Mouse (Mus musculus): Measurements from ENCODE around the gene Pias1.

Gene Pias1

GRCm38 (mm10) chr9:62854483-62854882 is 133.2 kb downstream of the Pias1 start:
- peak in 1 of 2 experiments; percentile 43 for DNase-seq

- no peak for DNase-seq
These were observed 136.2 kb downstream of the Pias1 start for GRCm38 (mm10) chr9:62851571-62851970.

GRCm38 (mm10) chr9:62848641-62849040 is 139.1 kb downstream of the Pias1 start:
- peak; percentile 40 to 54 for DNase-seq

GRCm38 (mm10) chr9:62847694-62848093 is 140.0 kb downstream of the Pias1 start:
- DNase-seq: peak; percentile 92 to 95

DNA sequence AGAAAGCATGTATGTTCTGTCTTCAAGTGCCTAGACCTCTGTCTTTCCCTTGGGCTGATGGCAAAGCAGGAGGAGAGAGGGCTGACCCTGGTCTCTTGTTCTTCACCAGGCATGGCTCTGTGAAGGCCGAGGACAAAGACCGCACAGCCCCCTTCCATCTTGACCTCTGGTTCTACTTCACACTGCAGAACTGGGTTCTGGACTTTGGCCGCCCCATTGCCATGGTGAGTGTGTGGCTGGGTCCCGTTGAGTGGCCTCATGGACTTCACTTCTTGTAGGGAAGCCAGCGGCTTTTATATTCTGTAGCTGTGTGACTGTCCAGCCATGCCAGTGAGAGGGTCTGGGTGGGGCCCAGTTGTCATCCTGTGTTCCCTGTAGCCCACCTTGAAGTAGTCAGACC is 143.3 kb downstream of the Pias1 start:
- DNase-seq: no peak

DNA sequence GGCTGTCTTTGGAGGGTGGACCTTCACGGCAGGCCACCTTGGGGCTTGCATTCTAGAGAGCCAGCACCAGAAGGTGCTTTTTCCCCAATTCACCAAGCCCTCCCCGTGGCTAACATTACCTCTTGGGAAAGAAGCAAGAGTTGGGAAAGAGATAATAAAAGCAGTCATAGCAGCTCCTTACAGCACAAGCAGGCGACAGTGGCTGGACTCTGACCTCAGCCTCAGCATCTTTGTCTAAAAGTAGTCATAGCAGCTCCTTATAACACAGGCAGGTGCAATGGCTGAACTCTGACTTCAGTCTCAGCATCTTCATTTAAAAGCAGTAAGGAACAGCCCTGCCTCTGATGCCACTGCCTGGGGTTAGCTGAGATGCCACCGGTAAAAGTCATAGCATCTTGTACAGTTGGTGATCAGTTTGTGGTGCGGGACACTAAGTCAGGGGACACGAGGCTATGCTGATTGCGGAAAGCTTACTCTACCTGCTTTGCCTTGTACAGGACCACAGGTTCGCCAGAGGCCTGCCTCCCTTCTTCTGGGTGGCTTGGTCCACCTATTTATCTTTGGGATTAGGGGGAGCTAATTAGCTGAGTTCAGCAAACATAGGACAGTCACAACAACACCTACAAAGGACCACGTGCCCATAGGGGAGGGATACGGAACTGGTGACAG is 144.2 kb downstream of the Pias1 start:
- DNase-seq: no peak

- DNase-seq: peak in 1 of 2 experiments; percentile 54
These were observed 148.5 kb downstream of the Pias1 start for GRCm38 (mm10) chr9:62839172-62839770.

DNA sequence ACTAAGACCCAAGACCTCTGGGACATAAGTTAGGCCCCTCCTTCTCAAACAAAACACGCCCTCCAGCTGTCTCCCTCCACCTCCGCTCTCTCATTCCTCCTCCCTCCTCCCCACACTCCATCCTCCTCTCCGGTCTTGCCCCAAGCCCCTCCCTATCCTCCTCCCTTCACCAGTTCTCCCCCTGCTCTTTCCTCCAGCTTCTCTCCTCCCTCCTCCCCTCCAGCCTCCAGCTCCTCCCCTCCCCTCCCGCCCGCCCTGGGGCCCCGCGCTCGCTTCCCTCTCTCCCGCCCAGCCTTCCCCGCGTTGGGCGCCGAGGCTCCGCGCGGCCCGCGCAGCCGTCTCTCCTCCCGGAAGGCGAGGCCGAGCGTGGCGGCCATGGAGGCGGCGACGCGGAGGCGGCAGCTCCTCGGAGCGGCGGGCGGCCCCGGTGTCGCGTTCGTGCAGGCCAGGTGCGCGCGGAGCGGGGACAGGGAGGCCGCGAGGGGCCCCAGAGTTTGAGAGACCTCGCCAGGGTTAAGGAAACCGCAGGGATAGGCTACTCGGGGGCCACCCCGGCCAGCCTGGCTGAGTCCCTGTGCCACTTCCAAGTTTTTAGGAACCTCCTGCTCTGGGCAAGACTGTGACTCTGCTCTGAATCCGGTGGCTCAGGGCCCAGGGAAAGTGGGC is 149.1 kb downstream of the Pias1 start, which contains the start of gene Cln6:
Cln6 (plus strand) TSS at position 280 of the 666 bp plus-strand sequence.
- peak; percentile 74 to 83 for DNase-seq

DNA sequence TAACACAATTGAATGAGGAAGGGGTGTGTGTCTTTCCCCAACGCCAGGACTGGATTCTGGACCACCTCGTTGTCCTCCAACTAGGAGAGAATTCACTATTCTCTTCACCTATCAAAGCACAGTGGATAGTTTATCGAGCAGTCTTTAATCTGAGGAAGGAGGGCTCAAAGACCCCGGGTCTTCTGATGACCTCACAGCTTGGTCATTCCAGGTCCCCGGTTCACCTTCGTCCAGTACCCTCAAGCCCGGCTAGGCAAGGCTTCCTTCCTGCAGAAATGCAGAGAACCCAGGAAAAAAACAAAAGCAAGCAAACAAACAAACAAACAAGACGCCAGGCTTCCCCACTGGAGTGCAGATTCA is 149.6 kb downstream of the Pias1 start:
- DNase-seq: no peak

GRCm38 (mm10) chr9:62837611-62838010 is 150.1 kb downstream of the Pias1 start:
- no peak for DNase-seq

- DNase-seq: no peak
These were observed 151.8 kb downstream of the Pias1 start for GRCm38 (mm10) chr9:62835705-62836446.

- DNase-seq: no peak
These were observed 152.8 kb downstream of the Pias1 start for GRCm38 (mm10) chr9:62834906-62835305.

- no peak for DNase-seq
These were observed 157.8 kb downstream of the Pias1 start for GRCm38 (mm10) chr9:62829877-62830276.

- DNase-seq: peak; percentile 95 to 96
These were observed 159.1 kb downstream of the Pias1 start for GRCm38 (mm10) chr9:62828662-62829086.
